Mouse (Mus musculus): ENCODE data around the gene Gm17324.
A peak's percentile ranks its signal among the peaks of the same experiment; 100 is the strongest.

The Gm17324 gene

DNA sequence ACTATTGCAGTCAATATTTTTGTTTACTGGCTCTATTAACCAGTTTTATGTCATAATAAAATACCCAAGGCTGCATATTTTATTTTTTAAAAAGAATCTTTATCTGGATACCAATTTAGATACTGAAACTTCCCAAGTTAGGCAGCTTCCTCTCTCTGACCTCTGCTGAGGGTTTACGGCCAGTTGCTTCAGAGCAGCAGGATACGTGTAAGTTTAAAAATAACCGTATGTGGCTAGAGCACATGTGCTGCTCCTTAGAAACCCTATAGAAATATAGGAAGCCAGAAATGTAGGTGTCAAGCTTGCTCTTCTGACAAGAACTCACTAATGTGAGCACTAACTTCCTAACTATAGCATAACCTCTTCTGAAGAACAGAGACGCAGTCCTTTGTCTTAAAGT, 14.8 kb upstream of the Gm17324 start:
- no peak for DNase-seq (ENCODE audit: low spot score)

DNA sequence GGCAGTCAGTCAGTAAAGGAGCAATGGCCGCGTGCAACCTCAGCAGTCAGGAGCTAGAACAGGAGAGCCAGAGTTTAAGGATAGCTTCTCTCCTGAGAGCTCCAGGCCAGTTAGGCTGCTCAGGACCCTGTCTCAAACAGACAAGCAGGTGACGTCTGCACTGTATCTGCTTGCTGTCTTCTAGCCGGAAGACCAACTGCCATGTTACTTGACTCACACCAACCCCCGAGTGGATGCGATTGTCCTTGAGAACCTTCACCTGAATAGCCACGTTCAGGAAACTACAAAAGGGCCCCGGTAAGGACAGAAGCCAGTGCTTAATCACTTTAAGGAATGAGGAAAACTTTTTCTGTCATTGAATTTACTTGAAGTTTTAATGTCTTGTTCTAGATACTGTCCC, 8.4 kb upstream of the Gm17324 start:
- no peak for DNase-seq (ENCODE audit: low spot score)

DNA sequence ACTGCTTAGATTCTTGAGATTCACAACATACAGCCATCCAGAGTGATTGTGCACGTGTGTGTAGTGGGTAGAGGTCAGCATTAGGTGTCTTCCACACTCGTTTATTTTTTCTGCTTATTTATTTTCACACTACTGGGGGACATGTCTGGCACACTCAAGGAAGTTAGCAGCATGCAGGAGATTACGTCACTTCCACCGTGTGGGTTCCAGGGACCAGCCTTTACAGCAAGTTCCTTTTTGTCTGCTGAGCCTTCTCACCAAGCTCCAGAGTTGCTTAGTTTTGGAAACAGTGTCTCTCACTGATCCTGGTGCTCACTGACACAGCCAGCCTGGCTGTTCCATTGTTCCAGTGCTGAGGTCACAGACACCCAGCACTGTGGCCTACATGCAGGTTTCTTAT, 2.8 kb upstream of the Gm17324 start:
- no peak for DNase-seq (ENCODE audit: low spot score)

DNA sequence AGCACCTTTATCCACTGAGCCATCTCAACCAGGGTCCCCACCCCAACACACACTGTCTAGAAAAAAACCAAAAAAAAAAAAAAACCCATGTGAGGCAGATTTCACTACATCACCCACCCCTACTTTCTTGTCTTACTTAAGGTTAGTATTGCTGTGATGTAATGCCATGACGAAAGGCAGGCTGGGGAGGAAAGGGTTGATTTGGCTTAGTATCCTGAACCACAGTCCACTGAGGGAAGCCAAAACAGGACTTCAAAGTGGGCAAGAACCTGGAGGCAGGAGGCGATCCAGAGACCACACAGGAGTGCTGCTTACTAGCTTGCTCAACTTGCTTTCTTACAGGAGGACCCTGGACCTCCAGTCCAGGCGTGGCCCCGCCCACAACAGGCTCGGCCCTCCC, 1.8 kb upstream of the Gm17324 start:
- DNase-seq (ENCODE audit: low spot score) = no peak

DNA sequence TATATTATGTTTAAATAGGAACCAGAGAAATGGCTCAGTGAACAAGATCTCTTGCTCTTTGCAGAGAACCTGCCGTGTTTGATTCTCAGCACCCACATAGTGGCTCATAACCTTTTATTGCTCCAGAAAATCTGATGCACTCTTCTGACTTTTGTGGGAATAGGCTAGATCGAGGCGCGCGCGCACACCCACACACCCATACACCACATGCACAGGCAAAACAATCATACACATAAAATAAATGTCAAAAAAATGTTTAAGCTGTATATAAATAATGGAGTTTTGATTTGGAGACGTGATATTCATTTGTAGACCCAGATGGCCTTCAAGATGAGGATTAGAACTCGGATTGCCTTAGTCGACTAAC, 997 bp downstream of the Gm17324 start:
- no peak for DNase-seq (ENCODE audit: low spot score)

DNA sequence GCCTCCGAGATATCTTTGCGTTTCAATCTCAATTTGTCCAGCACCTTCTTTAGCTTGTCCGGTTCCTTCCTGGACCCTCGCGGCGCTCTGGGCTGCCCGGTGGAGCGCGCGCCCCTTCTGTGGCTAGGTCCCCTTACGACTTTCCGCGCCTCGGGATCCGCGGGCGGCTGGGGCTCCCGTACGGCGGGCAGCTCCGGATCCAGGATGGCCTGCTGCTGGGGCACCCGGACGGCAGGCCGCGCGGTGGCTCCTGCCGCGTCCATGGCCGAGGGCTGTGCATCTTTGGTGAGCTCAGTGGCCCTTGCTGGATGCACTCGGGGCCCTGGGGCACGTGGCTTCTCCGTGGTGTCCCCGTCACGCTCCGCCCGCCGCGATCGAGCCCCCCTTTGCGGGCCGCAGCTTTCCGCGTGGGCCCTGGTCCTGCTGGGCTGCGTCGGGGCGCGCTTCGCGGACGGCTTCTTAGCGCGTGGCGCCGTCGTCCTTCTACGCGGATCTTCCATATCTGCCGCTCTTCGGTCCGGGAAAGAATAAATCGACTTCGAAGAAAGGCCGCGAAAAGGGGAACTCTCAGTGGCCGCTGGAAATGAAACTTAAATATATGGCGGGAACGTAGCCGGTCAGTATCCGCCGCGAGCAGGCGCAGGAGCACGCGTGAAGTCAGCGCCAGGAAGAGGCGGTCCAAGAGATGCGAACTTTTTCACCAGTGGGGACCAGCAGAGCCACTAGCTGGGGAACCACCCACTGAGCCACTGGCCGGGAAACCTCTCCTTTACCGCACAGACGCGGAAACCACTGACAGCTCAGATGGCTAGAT, 5.8 kb downstream of the Gm17324 start, which contains the start of gene Cgas:
Gene Cgas, minus strand, starts transcription at position 659 of the 814 bp plus-strand sequence.
- peak; percentile 53 for DNase-seq (ENCODE audit: low spot score)

DNA sequence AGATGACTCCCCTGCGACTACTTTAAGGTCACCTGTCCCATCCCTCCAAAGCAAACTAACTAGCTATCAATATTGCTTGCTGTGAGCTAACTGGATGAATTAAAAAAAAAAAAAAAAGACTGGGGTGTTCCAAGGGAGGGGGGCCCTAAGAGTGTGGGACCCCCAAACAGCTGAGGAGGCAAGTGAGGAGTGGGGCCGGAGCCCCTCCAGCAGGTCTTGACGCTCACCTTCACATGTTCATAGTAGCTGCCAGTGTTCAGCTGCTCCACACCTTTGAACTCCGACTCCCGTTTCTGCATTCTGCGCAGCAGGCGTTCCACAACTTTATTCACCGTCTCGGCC, 6.4 kb downstream of the Gm17324 start:
- DNase-seq (ENCODE audit: low spot score) = no peak

DNA sequence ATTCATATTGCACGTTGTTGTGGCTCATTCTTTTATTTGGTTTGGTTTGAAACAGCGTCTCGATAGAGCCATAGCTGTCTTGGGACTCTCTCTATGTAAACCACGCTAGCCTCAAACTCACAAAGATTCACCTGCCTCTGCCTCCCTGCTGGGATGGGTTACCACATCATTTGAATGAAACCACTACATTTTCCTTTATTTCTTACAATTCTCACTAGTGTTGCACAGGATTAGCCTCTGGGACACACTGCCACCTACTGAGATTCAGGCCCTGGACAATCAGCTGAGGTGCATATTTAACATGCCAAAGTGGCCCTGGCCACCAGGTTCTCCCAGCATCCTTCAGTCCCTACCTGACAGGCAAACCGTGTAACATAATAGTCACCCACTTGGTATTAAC, 9.2 kb downstream of the Gm17324 start:
- DNase-seq (ENCODE audit: low spot score) = no peak

DNA sequence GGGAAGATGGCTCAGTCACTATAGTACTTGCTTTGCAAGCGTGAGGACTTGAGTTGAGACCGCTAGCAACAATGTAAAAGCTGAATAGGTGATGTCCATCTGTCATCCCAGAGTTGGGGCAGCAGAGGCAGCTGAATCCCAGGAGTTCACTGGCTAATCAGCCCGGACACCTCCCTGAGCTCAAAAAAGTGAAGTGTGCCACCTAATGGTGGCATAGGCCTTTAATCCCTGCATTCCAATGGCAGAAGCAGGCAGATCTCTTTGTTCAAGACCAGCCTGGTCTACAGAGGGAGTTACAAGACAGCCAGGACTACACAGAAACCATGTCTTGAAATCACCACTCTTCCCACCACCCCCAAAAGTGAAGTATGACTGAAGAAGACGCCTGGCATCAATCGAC, 16.1 kb downstream of the Gm17324 start:
- no peak for DNase-seq (ENCODE audit: low spot score)

DNA sequence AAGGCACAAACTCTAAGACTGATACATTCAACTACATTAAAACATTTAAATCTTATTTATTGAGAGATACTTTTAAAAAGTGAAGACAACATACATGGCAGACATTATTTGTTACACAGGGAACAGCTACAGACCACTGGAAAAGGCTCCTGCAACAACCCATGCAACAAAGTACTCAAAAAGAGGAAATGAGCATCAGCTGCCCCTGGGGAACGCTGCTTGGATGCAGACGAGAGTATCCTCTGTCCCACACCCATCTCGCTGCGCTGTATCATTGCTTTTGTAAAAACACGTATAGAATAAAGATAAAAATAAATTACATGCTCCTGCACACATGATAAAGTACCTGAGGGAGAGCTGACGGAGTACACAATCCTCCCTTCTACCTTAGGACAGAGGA, 18.1 kb downstream of the Gm17324 start:
- no peak for DNase-seq (ENCODE audit: low spot score)

DNA sequence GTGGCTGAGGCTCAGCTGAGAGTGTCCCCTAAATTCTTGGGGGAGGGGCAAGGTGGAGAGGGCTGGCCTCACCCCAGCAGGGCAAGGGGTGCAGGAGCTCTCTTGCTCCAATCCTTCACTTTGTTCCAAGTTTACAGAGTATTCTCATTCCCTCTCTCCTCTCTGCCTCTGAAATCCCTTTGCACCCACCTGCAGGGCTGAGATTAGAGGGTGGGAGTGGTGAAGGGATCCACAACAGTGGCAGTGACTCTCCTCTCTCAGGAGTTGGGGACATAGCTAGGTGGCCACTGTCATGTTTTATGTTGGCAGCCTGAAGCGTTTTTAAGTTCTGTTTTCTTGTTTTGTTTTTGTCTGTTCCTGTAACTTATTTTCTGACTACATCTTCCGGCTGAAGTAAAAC, 19.0 kb downstream of the Gm17324 start:
- DNase-seq (ENCODE audit: low spot score) = no peak

DNA sequence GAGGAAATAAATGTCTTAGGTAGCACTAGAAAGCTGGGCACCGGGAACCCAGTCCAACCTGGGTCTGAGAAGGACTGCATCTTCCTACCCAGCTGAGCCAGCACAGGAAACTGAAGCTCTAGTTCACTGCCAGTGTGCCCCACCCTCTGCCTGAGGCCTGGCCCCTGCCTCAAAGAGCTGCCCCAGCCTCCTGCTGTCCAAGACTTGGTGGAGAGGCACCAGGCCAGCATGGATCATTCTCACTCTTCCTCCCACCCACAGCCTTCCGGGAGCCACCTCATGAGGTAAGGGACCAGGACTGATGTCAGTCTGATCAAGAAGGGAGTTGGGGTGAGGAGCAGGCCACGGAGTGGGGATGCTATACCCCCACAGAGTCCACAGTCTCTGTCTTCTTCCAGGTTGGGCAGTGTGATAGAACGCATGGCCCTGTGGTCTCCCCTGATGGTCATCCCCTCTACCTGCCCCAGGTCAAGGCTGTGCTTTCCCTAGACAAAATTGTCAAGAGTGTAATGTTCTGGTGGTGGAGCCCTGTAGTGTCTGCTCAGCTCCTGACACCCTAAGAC, 19.6 kb downstream of the Gm17324 start:
- no peak for DNase-seq (ENCODE audit: low spot score)

DNA sequence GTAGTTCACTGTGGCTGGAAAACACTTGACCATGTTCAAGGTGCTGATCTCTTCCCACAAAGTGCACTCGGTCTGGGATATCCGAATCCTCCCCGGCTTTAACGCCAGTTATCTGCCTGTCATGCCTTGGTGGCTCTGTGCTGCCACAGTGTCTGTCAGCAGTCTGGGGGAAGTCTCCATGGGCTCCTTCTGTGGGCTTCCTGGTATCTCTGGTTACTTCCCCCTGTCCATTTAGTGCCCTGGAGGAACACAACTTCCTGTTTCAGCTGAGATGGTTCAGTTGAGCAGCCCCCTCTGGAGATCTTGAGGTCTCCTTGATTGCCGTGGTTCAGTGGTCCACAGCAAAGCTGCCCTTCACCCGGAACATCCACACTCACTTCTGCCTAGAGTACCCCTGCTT, 20.4 kb downstream of the Gm17324 start:
- no peak for DNase-seq (ENCODE audit: low spot score)

DNA sequence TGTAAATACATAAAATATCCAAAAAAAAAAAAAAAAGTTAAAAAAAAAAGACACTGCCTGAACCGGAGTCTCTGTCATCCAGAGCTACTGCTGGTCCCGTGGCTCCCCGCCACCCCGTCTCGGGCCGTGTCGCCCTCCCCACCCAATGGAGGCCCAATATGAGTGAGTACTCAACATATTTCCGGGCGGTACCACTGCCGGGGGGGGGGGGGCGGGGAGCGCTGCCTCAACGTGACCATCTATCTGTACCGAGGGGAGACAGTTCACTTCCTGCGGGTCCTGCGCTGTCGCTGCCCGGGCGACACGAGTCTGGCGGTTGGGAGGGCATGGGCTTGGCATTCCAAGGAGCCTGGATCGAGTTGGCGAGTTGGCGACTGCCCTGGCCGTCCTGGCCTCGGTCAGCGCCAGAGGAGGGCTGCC, 21.2 kb downstream of the Gm17324 start:
- DNase-seq (ENCODE audit: low spot score) = no peak

DNA sequence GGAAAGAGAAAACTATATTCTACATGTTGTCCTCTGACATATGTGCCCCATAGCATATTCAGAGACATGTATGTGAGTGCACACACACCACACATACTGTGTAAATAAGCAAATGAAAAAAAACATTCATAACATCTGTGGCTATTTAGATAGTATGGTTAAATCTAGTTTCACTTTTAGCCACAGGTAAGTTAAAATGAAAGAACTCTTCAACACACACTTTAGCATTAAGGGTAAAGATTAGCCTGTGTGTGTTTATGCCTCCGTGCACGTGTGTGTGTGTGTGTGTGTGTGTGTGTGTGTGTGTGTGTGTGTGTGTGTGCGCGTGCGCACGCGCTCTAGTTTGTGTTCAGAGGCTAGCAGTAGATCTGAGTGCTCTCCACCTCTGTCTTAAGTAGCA, 47.0 kb downstream of the Gm17324 start:
- no peak for DNase-seq (ENCODE audit: low spot score)

DNA sequence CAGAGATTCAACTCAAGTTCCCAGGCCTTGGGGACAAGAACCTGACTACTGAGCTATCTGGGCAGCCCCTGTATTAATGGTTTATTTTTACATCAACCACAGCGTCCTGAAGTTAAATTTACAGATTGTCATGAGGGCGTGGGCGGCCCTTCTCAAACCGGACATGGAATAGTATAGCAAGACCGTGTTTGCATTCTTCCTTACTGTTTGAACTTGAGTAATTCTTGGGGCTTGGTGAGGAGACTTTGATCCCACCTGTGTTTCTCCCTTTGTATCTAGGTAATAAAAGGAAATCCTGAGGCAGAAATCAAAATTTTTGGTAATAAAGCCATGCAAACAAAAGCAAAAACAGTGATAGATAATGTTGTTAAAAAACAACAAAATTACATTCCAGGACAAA, 48.0 kb downstream of the Gm17324 start:
- no peak for DNase-seq (ENCODE audit: low spot score)

Measured in adipocyte (in vitro differentiated cells).